Mouse (Mus musculus): ENCODE results near the gene Wwp2.

GRCm38 (mm10) chr8:107542151-107542550 is 106.0 kb downstream of the Wwp2 start:
- TF ChIP-seq TCF3 (IDR thresholded peaks at IDR 0.05; ENCODE audit: insufficient read length, low read depth) = no peak
- TF ChIP-seq MAX (IDR thresholded peaks at IDR 0.05; ENCODE audit: low read depth) = no peak
- TF ChIP-seq REST (IDR thresholded peaks at IDR 0.05; ENCODE audit: insufficient read depth, insufficient read length) = no peak
- TF ChIP-seq POLR2A (IDR thresholded peaks at IDR 0.05; ENCODE audit: insufficient read length, low read depth) = no peak

Measured in myocyte (in vitro differentiated cells).